Mouse (Mus musculus) hindbrain, embryonic 10.5 days (tissue): ENCODE measurements around the gene Lix1l. TPM values are rescaled to one million over a fixed set of nuclear protein-coding genes. Genes with fewer than 3 reads are reported as not detected.

Experiments used
- DNase-seq: peaks from one replicate; pipeline ENCODE4 v3.0.0-alpha.2; 2017; ENCODE audit warnings: low spot score
- H3K27ac ChIP-seq: fragments of 300-500 bp; sonication (generic); 2 replicates; pipeline ENCODE4 v1.5.1; 2016; ENCODE audit warnings: mild to moderate bottlenecking, moderate library complexity
- H3K27me3 ChIP-seq: fragments of 300-500 bp; sonication (generic); 2 replicates; pipeline ENCODE4 v1.6.1; 2016; ENCODE audit warnings: mild to moderate bottlenecking; ENCODE audit not compliant: poor library complexity, insufficient read depth, severe bottlenecking
- H3K36me3 ChIP-seq: fragments of 300-500 bp; sonication (generic); 2 replicates; pipeline ENCODE4 v1.6.1; 2016; ENCODE audit warnings: mild to moderate bottlenecking, moderate library complexity
- H3K4me1 ChIP-seq: fragments of 300-500 bp; sonication (generic); replicated peaks from 2 replicates; pipeline ENCODE4 v1.6.1; 2016; ENCODE audit warnings: mild to moderate bottlenecking
- H3K4me3 ChIP-seq: fragments of 300-500 bp; sonication (generic); 2 replicates; pipeline ENCODE4 v1.5.1; 2016; ENCODE audit warnings: mild to moderate bottlenecking, moderate library complexity
- H3K9me3 ChIP-seq: fragments of 300-500 bp; sonication (generic); 2 replicates; pipeline ENCODE4 v1.6.1; 2016; ENCODE audit warnings: mild to moderate bottlenecking, moderate library complexity
- WGBS: fragments of 180-500 bp; shearing (Covaris S2); methylation state at CpG from one replicate; pipeline ENCODE4 v1.1.7; 2016; 5-methylcytosine and 5-hydroxymethylcytosine counted together
- polyA plus RNA-seq: library from polyadenylated mRNA; unstranded; fragments of >200 nt; fragmentation: Nextera tagmentation; extraction: Ambion mirVana; gene quantifications from 2 replicates; pipeline ENCODE4 v1.2.1, GENCODE M21; 2016

Lix1l gene
- polyA plus RNA-seq, 1 experiment from 2014 or later: 5.5 TPM

DNA sequence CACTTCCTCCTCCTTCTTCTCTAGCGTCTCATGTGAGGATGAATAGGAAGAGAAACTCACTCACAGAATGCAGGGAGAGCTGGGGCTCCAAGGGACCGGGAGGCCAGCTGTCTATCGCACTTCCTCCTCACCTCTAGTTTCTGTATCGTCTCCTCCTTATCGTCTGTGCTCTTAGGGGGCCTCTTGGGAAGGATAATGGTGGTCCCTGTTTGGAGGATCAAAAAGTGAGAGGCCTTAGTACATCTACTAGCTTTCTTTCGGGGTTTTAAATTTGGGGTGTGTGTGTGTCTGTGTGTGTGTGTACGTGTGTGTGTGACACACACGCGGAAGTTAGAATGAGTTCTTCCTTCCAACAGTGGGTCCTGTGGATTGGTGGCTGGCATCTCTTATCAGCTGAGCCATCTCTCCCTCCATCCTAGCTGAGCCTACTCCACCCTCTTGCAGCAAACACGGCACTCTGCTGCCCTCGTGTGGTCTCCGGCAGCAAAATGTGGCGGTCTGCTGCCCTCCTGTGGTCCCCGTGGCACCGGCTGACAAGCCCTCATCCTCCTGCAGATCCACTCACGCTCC lies 21.0 kb upstream of the Lix1l start:
- no peaks in the 10 kb centered on the region for H3K36me3 ChIP-seq
- H3K27me3 ChIP-seq: peaks cover 14% of the 10 kb centered on the region
- H3K27ac ChIP-seq: no peak overlapping the region
- DNase-seq: peak; percentile 89
- 16% methylated on average over 16 of the region's 16 CpGs for WGBS
- peak overlapping the region; percentile 45 for H3K4me3 ChIP-seq
- H3K9me3 ChIP-seq: no peaks in the 10 kb centered on the region
- H3K4me1 ChIP-seq: peaks cover 53% of the 10 kb centered on the region

DNA sequence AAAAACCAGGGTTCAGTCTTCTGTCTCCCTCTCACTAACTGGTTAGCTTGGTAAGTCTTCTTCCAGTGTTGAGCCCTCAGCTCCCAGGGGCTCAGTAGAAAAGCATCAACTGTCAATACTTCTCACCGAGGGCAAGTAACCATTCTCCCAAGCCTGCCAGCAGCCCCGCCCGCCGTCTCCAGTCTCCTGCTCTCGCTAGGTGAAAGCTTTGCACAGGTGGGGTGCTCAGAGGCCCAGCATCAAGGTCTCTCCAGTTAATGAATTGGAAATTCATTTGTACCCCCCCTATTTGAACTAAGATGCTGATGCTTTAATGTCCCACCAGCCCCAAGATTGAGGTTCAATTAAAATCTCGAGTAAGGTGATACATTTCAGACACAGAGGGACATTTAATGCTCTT lies 19.8 kb upstream of the Lix1l start:
- no peak for DNase-seq
- no peaks in the 10 kb centered on the region for H3K9me3 ChIP-seq
- H3K27me3 ChIP-seq: peaks cover 14% of the 10 kb centered on the region
- H3K36me3 ChIP-seq: no peaks in the 10 kb centered on the region
- peaks cover 42% of the 10 kb centered on the region for H3K4me1 ChIP-seq
- H3K27ac ChIP-seq: no peak overlapping the region
- H3K4me3 ChIP-seq: no peak overlapping the region
- WGBS: 41% methylated on average over 6 of the region's 6 CpGs

DNA sequence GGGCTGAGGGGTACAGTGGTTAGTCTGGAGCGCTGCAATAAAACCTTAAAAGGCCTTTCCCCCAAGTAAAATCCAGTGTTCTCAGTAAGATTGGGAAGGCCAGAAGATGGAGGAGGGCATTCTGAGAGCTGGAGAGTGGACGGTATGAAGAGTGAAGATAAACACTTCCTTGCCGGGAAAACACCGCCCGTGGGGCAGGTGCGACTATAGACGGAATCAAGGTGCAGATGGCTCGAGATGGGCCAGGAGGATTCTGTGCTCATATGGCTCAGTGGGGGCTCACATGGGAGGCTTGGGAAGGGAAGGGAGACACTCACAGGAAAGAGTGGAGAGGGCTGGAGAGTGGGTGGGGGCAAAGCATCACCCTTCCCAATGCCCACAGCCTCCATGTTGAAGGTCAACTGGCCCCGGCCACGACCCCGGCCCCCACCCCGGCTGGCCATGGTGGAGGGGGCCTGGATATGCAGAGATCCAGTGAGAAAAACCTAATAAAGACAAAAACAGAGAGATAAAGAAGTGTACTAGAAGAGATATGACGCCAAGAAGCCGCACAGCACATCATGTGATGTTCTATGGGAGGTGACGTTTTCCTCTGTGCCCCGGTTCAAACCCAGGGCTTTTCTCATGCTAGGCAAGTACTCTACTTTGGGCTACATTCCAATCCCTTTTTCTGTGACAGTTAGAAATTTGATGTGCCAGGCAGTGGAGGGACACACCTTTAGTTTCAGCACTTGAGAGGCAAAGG lies 19.0 kb upstream of the Lix1l start:
- Histone ChIP-seq H3K9me3 (no peaks in the 10 kb centered on the region), H3K4me1 (peaks cover 34% of the 10 kb centered on the region), H3K27ac (no peak overlapping the region), H3K27me3 (peaks cover 14% of the 10 kb centered on the region), H3K36me3 (no peaks in the 10 kb centered on the region), H3K4me3 (no peak overlapping the region)
- no peak for DNase-seq
- 87% methylated on average over 16 of the region's 16 CpGs for WGBS

DNA sequence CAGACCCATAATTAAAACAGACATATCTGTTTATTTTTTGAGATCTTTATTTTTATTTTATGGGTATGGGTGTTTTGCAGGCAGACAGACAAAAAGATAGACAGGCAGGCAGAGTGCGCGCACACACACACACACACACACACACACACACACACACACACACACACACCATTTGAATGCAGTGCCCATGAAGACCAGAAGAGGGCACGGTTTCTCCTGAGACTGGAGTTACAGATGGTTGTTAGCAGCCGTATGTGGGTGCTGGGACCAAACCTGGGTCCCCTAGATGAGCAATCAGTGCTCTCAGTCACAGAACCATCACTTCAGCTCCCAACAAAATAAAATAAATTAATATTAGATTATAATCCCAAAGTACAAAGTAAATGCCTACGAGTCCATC lies 17.6 kb upstream of the Lix1l start:
- no peak for DNase-seq

DNA sequence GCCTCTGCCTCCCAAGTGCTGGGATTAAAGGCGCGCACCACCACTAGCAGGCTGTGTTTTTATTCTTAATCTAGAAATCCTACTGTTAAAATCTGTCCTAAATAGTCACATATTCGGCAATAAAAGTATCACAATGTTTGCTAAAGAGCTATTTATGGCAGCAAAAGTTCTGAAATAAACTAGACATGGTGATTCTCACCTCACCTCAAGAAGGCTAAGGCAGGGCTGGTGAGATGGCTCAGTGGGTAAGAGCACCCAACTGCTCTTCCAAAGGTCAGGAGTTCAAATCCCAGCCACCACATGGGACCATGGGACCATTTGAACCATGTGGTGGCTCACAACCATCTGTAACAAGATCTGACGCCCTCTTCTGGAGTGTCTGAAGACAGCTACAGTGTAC lies 10.3 kb upstream of the Lix1l start:
- WGBS: 81% methylated on average over 4 of the region's 4 CpGs
- peaks cover 21% of the 10 kb centered on the region for H3K27me3 ChIP-seq
- no peak for DNase-seq
- peaks cover 23% of the 10 kb centered on the region for H3K4me1 ChIP-seq
- no peaks in the 10 kb centered on the region for H3K36me3 ChIP-seq
- H3K4me3 ChIP-seq: no peak overlapping the region
- no peak overlapping the region for H3K27ac ChIP-seq
- no peaks in the 10 kb centered on the region for H3K9me3 ChIP-seq

More for the DNA sequence above, 17.6 kb upstream of the Lix1l start:
- H3K36me3 ChIP-seq: no peaks in the 10 kb centered on the region
- no peak overlapping the region for H3K27ac ChIP-seq
- peaks cover 24% of the 10 kb centered on the region for H3K4me1 ChIP-seq
- peaks cover 14% of the 10 kb centered on the region for H3K27me3 ChIP-seq
- 88% methylated on average over 5 of the region's 5 CpGs for WGBS
- H3K9me3 ChIP-seq: no peaks in the 10 kb centered on the region
- no peak overlapping the region for H3K4me3 ChIP-seq

DNA sequence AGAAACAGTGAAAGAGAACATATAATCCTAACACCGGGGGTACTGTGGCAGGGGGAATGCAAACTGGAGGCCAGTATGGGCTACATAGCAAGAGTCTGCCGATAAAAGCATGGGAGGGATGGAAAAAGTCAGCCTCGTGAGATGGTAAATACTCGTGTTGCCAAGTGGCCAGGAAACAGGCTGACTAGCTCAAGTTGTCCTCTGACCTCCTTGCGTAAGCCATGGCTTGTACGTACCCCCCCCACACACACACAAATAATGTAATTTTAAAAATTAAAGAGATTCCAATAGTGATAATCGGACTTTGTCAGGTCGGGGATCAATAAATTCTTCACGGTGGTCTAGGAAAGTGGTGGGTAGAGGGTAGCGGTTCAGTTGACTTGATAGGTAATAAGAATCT lies 7.6 kb upstream of the Lix1l start:
- Histone ChIP-seq H3K36me3 (no peaks in the 10 kb centered on the region), H3K4me1 (peaks cover 51% of the 10 kb centered on the region), H3K4me3 (peak overlapping the region; percentile 72), H3K27ac (peak overlapping the region; percentile 92), H3K9me3 (no peaks in the 10 kb centered on the region), H3K27me3 (peaks cover 37% of the 10 kb centered on the region)
- 2% methylated on average over 10 of the region's 10 CpGs for WGBS
- DNase-seq: no peak

DNA sequence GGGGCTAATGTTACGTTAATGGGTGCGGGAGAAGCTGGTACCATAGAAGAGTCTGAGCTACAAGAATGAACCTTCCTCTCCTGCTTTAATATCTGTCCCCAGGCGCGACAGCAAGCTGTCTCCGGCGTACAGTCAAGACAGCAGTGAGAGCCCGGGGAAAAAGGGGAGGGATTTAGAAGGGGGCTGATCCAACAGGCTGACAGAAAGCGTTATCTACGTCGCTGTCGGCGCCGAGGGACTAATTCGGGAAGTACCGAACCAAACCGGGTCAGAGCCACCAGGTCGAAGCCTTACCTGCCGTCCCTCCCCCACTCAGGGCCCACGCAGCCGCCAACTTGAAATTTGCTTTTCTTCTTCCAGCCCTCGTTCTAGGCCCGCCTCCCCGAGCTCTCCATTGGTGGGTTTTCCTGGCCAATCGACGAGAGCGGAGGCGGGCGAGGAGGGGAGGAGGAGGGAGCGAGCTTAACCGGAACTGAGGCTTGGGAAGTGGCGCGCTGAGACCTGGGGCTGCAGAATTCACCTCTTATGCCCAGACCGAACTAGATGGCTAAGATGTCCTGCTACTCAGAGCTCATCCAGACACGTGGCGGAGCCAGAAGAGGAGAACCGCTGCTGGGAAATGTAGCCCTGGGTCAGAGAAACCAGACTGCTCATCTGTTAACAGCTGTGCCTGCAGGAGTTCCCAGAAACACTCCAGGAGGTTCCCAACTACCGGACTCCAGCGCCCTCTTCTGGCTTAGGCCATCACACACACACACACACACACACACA lies 7.0 kb upstream of the Lix1l start, which contains the start of gene Polr3gl:
Gene Polr3gl (minus strand): TSS at position 392 of the 771 bp plus-strand sequence.
- Histone ChIP-seq H3K27ac (peak within 1 kb of the TSS; percentile 92), H3K36me3 (no peaks in the 10 kb centered on the region), H3K27me3 (peaks cover 43% of the 10 kb centered on the region), H3K4me3 (peak within 1 kb of the TSS; percentile 72), H3K4me1 (peaks cover 57% of the 10 kb centered on the region), H3K9me3 (no peaks in the 10 kb centered on the region)
- peak; percentile 95 for DNase-seq
- WGBS: under 1% methylated on average over 38 of the region's 38 CpGs

DNA sequence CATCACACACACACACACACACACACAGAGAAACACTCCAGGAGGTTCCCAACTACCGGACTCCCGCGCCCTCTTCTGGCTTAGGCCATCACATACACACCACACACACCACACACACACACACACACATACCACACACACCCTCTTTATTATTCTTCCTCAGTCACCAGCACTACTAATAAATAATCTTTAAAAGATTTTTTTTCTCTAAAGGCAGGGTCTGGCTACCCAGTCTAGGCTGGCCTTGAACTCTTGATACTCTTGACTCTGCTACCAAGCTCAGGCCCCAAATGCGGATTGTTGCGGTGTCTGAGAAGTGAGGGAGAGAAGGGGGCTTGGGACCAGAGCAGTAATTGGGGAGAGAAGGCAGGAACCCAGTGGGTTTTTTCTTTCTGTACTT lies 6.1 kb upstream of the Lix1l start:
- DNase-seq: no peak
- Histone ChIP-seq H3K4me3 (no peak overlapping the region), H3K9me3 (no peaks in the 10 kb centered on the region), H3K27me3 (peaks cover 52% of the 10 kb centered on the region), H3K36me3 (no peaks in the 10 kb centered on the region), H3K4me1 (peaks cover 59% of the 10 kb centered on the region), H3K27ac (no peak overlapping the region)
- WGBS: 73% methylated on average over 5 of the region's 5 CpGs

DNA sequence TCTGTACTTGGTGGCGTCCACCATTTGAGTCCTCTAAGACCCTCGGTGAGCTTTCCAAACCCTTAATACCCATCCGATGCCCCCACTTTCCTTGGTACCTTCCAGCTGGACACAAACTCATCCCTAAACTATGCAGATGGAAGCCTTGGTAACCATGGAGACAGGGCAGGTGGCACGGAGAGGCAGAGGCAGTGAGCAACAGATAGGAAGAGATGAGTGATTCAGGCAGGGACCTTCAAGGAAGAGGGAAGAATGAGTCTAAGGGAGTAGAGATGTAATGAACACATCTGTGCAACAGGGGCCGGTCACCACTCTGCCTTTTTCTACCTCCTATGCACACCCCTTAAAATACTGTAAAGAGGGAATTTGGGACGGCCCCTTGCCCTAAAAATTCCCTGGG lies 5.3 kb upstream of the Lix1l start:
- no peak overlapping the region for H3K27ac ChIP-seq

DNA sequence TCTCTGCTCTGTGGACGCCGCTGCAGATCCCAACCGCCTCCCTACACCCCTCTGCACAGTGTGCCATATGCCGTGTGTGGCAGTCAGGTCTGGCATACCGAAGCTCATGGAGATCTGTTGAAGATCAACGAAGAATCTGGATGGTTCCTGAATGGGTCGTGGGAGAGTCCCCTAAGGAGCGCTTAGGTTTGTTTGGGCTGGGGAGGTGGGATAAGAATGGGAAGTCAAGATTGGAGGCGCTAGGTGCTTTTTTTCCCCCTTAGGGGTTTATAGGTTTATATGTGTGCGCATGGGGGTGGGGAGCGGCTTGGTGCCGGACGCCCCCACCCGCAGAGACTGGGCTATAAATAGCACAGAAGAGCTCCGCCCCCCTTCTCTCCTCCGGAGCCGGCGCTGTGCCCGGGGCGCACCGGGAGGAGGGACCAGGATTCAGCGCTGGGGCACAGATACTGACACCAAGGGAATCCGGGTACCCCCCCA lies 4.7 kb upstream of the Lix1l start, which contains the start of gene Ankrd34a:
Gene Ankrd34a (plus strand): TSS at position 409 of the 480 bp plus-strand sequence.
- peaks cover 70% of the 10 kb centered on the region for H3K4me1 ChIP-seq
- peaks cover 55% of the 10 kb centered on the region for H3K27me3 ChIP-seq
- under 1% methylated on average over 22 of the region's 23 CpGs for WGBS
- H3K36me3 ChIP-seq: no peaks in the 10 kb centered on the region
- peak; percentile 16 for DNase-seq
- peak within 1 kb of the TSS; percentile 87 for H3K27ac ChIP-seq
- peak within 1 kb of the TSS; percentile 59 for H3K4me3 ChIP-seq
- H3K9me3 ChIP-seq: no peaks in the 10 kb centered on the region

More for the DNA sequence above, 5.3 kb upstream of the Lix1l start:
- DNase-seq: no peak
- Histone ChIP-seq H3K36me3 (no peaks in the 10 kb centered on the region), H3K4me3 (peak overlapping the region; percentile 59), H3K27me3 (peaks cover 55% of the 10 kb centered on the region), H3K4me1 (peaks cover 67% of the 10 kb centered on the region), H3K9me3 (no peaks in the 10 kb centered on the region)
- WGBS: 20% methylated on average over 6 of the region's 6 CpGs

DNA sequence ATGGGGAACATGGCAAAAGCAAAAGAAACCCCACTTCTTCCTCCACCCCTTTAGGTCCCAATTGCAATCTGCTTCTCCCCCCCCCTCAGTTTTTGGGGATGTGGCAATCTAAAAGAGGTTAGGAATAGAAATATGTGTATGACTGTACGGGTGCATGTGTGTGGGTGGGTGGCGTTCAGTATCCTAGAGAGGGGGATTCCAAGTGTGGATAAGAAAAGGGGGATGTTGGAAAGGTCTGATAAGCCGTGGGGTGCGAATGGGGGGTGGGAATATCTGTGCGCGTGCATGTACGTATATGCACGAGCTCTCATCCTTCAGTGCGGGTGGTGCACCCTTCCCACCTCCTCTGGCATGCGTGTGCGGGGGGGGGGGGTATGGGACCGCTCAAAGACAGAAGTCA lies 4.1 kb upstream of the Lix1l start:
- 1% methylated on average over 12 of the region's 12 CpGs for WGBS
- Histone ChIP-seq H3K9me3 (no peaks in the 10 kb centered on the region), H3K4me3 (peak overlapping the region; percentile 59), H3K36me3 (no peaks in the 10 kb centered on the region), H3K27me3 (peaks cover 55% of the 10 kb centered on the region), H3K27ac (peak overlapping the region; percentile 87), H3K4me1 (peaks cover 76% of the 10 kb centered on the region)
- DNase-seq: no peak

DNA sequence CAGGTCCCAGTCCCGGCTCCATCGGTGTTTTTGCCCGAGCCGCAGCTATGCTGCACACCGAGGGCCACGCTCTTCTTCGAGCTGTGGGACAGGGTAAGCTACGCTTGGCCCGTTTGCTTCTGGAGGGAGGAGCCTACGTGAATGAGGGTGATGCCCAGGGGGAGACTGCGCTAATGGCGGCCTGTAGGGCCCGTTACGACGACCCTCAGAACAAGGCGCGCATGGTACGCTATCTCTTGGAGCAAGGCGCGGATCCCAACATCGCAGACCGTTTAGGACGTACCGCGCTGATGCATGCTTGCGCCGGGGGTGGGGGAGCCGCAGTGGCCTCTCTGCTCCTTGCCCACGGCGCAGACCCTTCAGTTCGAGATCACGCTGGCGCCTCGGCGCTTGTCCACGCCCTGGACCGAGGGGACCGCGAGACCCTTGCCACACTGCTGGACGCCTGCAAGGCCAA lies 3.5 kb upstream of the Lix1l start:
- H3K27ac ChIP-seq: peak overlapping the region; percentile 87
- H3K4me1 ChIP-seq: peaks cover 77% of the 10 kb centered on the region
- no peaks in the 10 kb centered on the region for H3K36me3 ChIP-seq
- no peaks in the 10 kb centered on the region for H3K9me3 ChIP-seq
- under 1% methylated on average over 40 of the region's 40 CpGs for WGBS
- peaks cover 50% of the 10 kb centered on the region for H3K27me3 ChIP-seq
- peak; percentile 67 for DNase-seq
- peak overlapping the region; percentile 59 for H3K4me3 ChIP-seq
